Mouse (Mus musculus) midbrain, embryonic 16.5 days (tissue): ENCODE data around the gene Fbxo40. TPM values are rescaled to one million over a fixed set of nuclear protein-coding genes. Genes with fewer than 3 reads are reported as not detected.
A peak's percentile ranks its signal among the peaks of the same experiment; 100 is the strongest.

ENCODE experiments used
- ATAC-seq: fragments of 200-750 bp; cut with Nextera tagmentation; 2 replicates; pipeline ENCODE4 v1.8.0; 2017; ENCODE audit warnings: moderate TSS enrichment
- H3K27ac ChIP-seq: fragments of 300-500 bp; sonication (generic); 2 replicates; pipeline ENCODE4 v1.5.1; 2014; ENCODE audit warnings: mild to moderate bottlenecking, low read length, mixed read lengths
- H3K27me3 ChIP-seq: fragments of 300-500 bp; sonication (generic); 2 replicates; pipeline ENCODE4 v1.6.1; 2014; ENCODE audit warnings: low read depth, low read length, mixed read lengths; ENCODE audit not compliant: control insufficient read depth, insufficient read depth
- H3K36me3 ChIP-seq: fragments of 300-500 bp; sonication (generic); 2 replicates; pipeline ENCODE4 v1.6.1; 2014; ENCODE audit warnings: mild to moderate bottlenecking, low read length, moderate library complexity, mixed read lengths; ENCODE audit not compliant: control insufficient read depth, insufficient read depth
- H3K4me1 ChIP-seq: fragments of 300-500 bp; sonication (generic); 2 replicates; pipeline ENCODE4 v1.6.1; 2014; ENCODE audit warnings: mild to moderate bottlenecking, low read length, mixed read lengths; ENCODE audit not compliant: control insufficient read depth, insufficient read depth
- H3K4me2 ChIP-seq: fragments of 300-500 bp; sonication (generic); 2 replicates; pipeline ENCODE4 v1.6.1; 2014; ENCODE audit warnings: mild to moderate bottlenecking, low read length, mixed read lengths
- H3K4me3 ChIP-seq: fragments of 300-500 bp; sonication (generic); 2 replicates; pipeline ENCODE4 v1.5.1; 2014; ENCODE audit warnings: low read depth, mild to moderate bottlenecking, low read length, moderate library complexity, mixed read lengths
- H3K9ac ChIP-seq: fragments of 300-500 bp; sonication (generic); 2 replicates; pipeline ENCODE4 v1.6.1; 2014; ENCODE audit warnings: low read depth, low read length, mixed read lengths
- H3K9me3 ChIP-seq: fragments of 300-500 bp; sonication (generic); replicated peaks from 2 replicates; pipeline ENCODE4 v1.6.1; 2014; ENCODE audit warnings: mild to moderate bottlenecking, low read length, mixed read lengths; ENCODE audit not compliant: control insufficient read depth, poor library complexity, severe bottlenecking
- WGBS: fragments of 180-500 bp; shearing (Covaris S2); extraction: QIAGEN DNeasy Blood & Tissue Kit; methylation state at CpG from one replicate; pipeline ENCODE4 v1.1.7; 2014; 5-methylcytosine and 5-hydroxymethylcytosine counted together
- polyA plus RNA-seq: library from polyadenylated mRNA; unstranded; fragments of >200 nt; fragmentation: Nextera tagmentation; extraction: Ambion mirVana; gene quantifications from 2 replicates; pipeline ENCODE4 v1.2.1, GENCODE M21; 2015

The Fbxo40 gene
- 0.04 TPM in 1 of 2 replicates, not detected in the other for polyA plus RNA-seq

- Histone ChIP-seq H3K27me3 (no peaks in the 10 kb centered on the region), H3K9me3 (no peaks in the 10 kb centered on the region)
- no peak for ATAC-seq
Measured at GRCm38 (mm10) chr16:36989999-36990625, at the start of gene Fbxo40. Gene Fbxo40, minus strand, starts transcription at chr16:36990467.

GRCm38 (mm10) chr16:37034751-37035150, 44.5 kb upstream of the Fbxo40 start:
- no peaks in the 10 kb centered on the region for H3K9me3 ChIP-seq
- H3K9ac ChIP-seq: no peak overlapping the region
- H3K4me2 ChIP-seq: no peak overlapping the region
- no peak for ATAC-seq
- WGBS: 92% methylated on average over 8 of the region's 8 CpGs
- H3K27ac ChIP-seq: no peak overlapping the region
- no peaks in the 10 kb centered on the region for H3K4me1 ChIP-seq
- H3K4me3 ChIP-seq: no peak overlapping the region
- H3K27me3 ChIP-seq: no peaks in the 10 kb centered on the region
- 0 out of 2 replicates have a peak, but pooled peaks cover 3% of the 10 kb centered on the region for H3K36me3 ChIP-seq

More at GRCm38 (mm10) chr16:36989999-36990625, at the start of gene Fbxo40:
- no peak within 1 kb of the TSS for H3K4me2 ChIP-seq
- no peak within 1 kb of the TSS for H3K9ac ChIP-seq
- 84% methylated on average over 18 of the region's 18 CpGs for WGBS
- no peak within 1 kb of the TSS for H3K4me3 ChIP-seq
- H3K27ac ChIP-seq: no peak within 1 kb of the TSS
- H3K36me3 ChIP-seq: no peaks in the 10 kb centered on the region
- no peaks in the 10 kb centered on the region for H3K4me1 ChIP-seq

DNA sequence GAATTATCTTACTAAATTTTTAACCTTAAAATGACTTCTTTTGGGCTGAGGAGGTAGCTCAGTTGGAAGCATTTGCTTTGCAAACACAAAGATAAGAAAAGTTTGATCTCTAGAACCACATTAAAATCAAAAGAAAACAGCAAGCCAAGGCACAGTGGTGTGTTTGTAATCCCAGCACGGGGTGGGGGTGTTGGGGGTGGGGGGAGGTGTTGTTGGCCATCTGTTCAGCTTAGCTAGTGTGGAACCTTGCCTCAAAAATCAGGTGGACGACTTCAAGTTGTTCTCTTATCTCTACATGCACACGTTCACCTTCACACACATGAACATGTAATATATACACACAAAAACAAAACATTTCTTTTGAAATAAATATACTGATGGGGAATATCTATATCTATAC, 41.7 kb upstream of the Fbxo40 start:
- no peak overlapping the region for H3K4me2 ChIP-seq
- H3K36me3 ChIP-seq: 0 out of 2 replicates have a peak, but pooled peaks cover 3% of the 10 kb centered on the region
- no peaks in the 10 kb centered on the region for H3K9me3 ChIP-seq
- H3K4me3 ChIP-seq: no peak overlapping the region
- no peak for ATAC-seq
- no peak overlapping the region for H3K27ac ChIP-seq
- WGBS: 75% methylated on average over 3 of the region's 3 CpGs
- no peak overlapping the region for H3K9ac ChIP-seq
- no peaks in the 10 kb centered on the region for H3K4me1 ChIP-seq
- H3K27me3 ChIP-seq: no peaks in the 10 kb centered on the region

GRCm38 (mm10) chr16:37027581-37027980, 37.3 kb upstream of the Fbxo40 start:
- Histone ChIP-seq H3K27me3 (no peaks in the 10 kb centered on the region), H3K36me3 (no peaks in the 10 kb centered on the region), H3K4me2 (no peak overlapping the region), H3K4me3 (no peak overlapping the region), H3K4me1 (no peaks in the 10 kb centered on the region), H3K9me3 (no peaks in the 10 kb centered on the region), H3K27ac (no peak overlapping the region), H3K9ac (no peak overlapping the region)
- WGBS: 93% methylated on average over 3 of the region's 3 CpGs
- ATAC-seq: no peak

- Histone ChIP-seq H3K27ac (no peak overlapping the region), H3K4me3 (peak overlapping the region; percentile 61), H3K4me1 (peaks cover 12% of the 10 kb centered on the region), H3K4me2 (peak overlapping the region; percentile 99), H3K36me3 (no peaks in the 10 kb centered on the region), H3K9me3 (no peaks in the 10 kb centered on the region), H3K27me3 (no peaks in the 10 kb centered on the region), H3K9ac (peak overlapping the region; percentile 64)
- no peak for ATAC-seq
- 61% methylated on average over 5 of the region's 5 CpGs for WGBS
Measured at GRCm38 (mm10) chr16:37012336-37012735, 22.1 kb upstream of the Fbxo40 start.

- no peaks in the 10 kb centered on the region for H3K36me3 ChIP-seq
- peak overlapping the region; percentile 64 for H3K9ac ChIP-seq
- ATAC-seq: peak; percentile 78
- no peak overlapping the region for H3K27ac ChIP-seq
- peaks cover 12% of the 10 kb centered on the region for H3K4me1 ChIP-seq
- WGBS: 0% methylated on average over 26 of the region's 26 CpGs
- H3K27me3 ChIP-seq: no peaks in the 10 kb centered on the region
- H3K4me3 ChIP-seq: peak overlapping the region; percentile 61
- H3K9me3 ChIP-seq: no peaks in the 10 kb centered on the region
- peak overlapping the region; percentile 99 for H3K4me2 ChIP-seq
Measured at GRCm38 (mm10) chr16:37011922-37012289, 21.6 kb upstream of the Fbxo40 start.

DNA sequence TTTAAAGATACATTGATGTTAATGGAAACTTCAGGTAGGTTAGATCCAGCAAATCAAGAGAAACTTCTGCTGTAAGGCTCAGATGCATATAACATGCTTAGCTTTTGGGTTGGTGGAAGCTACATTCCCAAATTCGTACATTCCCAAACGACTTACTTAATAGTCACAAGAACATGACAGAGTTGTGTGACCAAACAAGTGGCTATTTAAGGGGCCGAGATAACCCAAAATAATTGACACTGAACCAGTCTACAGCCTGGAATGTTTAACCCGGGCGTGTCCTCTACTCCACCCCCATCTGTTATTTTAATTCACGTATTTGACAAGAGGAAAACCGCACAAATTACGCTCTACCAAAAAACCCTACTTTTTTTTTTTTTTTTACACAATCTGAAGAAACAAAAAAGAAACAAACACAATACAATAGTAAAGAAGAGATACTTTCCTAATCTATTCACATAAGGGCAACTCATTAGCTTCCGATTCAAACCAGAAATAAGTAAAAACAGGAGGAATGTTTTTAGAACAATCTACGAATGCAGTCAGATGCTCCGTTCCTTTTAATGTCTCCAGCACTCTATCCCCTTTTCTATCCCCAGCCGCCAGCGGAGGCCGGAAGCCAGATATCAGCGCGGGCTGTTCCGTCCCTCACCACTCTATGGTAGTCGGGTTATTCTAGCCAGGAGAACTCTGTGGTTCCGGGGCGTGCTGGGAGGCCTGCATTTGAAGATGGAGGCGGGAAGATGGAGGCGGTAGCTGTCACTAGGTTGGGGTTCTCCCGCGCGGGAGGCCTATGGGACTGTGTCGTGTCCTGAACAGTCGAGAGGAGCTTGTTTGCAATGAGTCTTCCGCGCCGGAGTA, 21.0 kb upstream of the Fbxo40 start, which contains the start of gene Polq:
Gene Polq, plus strand, starts transcription at position 726 of the 861 bp plus-strand sequence.
- Histone ChIP-seq H3K27me3 (no peaks in the 10 kb centered on the region), H3K36me3 (no peaks in the 10 kb centered on the region), H3K9ac (peak within 1 kb of the TSS; percentile 64), H3K4me3 (peak within 1 kb of the TSS; percentile 61), H3K4me2 (peak within 1 kb of the TSS; percentile 99), H3K27ac (no peak within 1 kb of the TSS), H3K4me1 (peaks cover 12% of the 10 kb centered on the region), H3K9me3 (no peaks in the 10 kb centered on the region)
- ATAC-seq: peak; percentile 99
- WGBS: 5% methylated on average over 30 of the region's 30 CpGs

DNA sequence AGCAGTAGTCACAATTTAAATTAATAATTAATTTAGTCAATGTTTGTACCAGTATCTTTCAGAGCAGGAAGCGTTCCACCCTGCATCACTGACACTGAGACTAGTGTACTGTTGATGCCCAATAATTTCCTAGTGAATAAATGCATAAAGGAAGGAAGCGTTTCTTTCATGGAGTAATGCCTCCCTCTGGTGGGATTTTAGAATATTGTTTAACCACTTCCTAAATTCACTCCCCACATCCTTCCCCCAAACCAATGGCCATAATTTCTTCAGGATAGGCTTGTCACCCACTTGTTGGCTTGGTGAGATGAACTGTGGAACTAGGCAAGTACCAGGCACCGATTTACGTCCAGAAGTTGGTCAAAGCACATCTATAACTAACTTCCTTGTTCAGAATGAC, 20.1 kb upstream of the Fbxo40 start:
- H3K4me1 ChIP-seq: peaks cover 12% of the 10 kb centered on the region
- peak; percentile 63; the same call in 1 of the 2 replicates for ATAC-seq
- WGBS: 56% methylated on average over 4 of the region's 4 CpGs
- H3K4me2 ChIP-seq: no peak overlapping the region
- no peaks in the 10 kb centered on the region for H3K27me3 ChIP-seq
- H3K36me3 ChIP-seq: no peaks in the 10 kb centered on the region
- no peaks in the 10 kb centered on the region for H3K9me3 ChIP-seq
- H3K27ac ChIP-seq: no peak overlapping the region
- H3K9ac ChIP-seq: 0 out of 2 replicates have a peak overlapping the region, but pooled peaks have one; percentile 20
- H3K4me3 ChIP-seq: no peak overlapping the region

DNA sequence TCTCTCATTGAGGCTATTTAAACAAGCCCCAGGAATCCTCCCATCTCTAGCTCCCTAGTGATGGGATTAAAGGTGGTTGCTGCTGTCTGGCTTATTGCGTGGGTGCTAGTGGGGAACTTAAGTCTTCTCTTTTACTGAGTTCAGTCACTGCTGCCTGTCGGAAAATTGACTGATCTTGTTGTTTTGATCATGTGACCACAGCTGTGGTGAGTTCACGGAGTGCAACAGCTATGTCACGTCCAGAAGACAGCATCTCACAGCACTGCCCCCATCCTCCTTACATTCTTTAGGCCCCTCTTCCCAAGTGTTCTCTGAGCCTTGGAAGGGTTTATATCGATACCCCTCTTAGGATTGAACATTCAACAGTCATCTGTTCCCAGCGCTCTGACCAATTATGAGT, 19.0 kb upstream of the Fbxo40 start:
- ATAC-seq: no peak
- Histone ChIP-seq H3K9me3 (no peaks in the 10 kb centered on the region), H3K4me2 (no peak overlapping the region), H3K27ac (no peak overlapping the region), H3K36me3 (no peaks in the 10 kb centered on the region), H3K9ac (no peak overlapping the region), H3K27me3 (no peaks in the 10 kb centered on the region), H3K4me3 (no peak overlapping the region), H3K4me1 (peaks cover 12% of the 10 kb centered on the region)
- WGBS: 70% methylated on average over 6 of the region's 6 CpGs
